Mouse (Mus musculus): ENCODE measurements around the gene Pax7.

Pax7 gene

DNA sequence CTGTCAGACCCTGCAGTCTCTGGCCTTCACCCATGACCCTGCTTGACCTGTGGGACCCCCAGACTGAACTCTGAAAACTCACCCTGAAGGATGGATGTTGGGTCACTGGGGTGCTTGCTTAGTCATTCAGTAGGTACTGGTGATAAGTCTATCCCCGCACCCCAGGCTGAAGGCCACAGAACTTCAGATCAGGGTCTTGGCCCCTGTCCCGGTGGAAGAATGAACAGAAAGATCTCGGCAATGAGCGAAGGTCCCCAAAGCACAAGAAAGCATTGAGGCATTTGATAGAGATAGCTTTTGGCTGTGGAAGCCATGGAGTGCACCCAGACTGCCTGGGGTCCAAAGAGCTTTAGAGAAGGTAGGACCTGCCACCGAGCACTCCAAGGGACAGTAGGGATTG is 82.4 kb downstream of the Pax7 start:
- DNase-seq (ENCODE audit: low read depth) = no peak

DNA sequence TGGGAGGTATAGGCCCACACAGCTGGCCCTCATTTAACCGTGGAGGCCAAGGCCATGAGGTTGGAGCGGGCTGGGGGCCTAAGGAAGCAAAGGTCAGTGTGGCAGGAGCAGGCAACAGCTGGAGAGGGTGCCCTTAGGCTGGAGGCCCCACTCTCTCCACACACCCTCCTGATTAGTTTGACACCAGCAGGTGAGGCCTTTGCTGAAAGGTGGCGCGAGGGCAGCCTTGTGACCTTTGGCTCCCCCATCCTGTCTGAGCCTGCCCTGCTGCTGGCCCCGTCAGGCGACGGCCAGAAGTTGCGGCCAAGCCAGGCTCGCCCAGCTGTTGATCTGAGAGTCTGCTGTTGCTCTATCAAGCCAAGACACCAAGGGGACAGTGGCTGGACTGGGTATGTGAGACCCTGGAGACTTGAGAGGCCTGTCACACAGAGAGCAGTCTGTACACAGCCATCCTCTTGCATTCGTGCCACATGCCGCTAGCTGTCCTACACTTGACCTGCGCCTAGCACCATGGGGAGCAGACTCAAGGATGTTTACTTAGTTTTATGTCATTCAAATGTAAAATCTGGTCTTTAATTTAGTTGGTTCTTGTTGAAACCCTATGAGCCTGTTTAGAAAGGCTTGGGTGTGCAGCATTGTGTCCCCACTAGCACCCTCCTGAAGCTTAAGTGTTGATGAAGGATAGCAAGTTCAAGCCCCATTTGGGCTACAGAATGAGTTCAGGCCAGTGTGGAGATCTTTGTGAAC is 86.0 kb downstream of the Pax7 start:
- DNase-seq (ENCODE audit: low read depth) = no peak

GRCm38 (mm10) chr4:139746177-139746576 is 87.2 kb downstream of the Pax7 start:
- DNase-seq (ENCODE audit: low read depth) = no peak

- DNase-seq (ENCODE audit: low read depth) = no peak
These were observed 88.4 kb downstream of the Pax7 start for GRCm38 (mm10) chr4:139744765-139745395.

DNA sequence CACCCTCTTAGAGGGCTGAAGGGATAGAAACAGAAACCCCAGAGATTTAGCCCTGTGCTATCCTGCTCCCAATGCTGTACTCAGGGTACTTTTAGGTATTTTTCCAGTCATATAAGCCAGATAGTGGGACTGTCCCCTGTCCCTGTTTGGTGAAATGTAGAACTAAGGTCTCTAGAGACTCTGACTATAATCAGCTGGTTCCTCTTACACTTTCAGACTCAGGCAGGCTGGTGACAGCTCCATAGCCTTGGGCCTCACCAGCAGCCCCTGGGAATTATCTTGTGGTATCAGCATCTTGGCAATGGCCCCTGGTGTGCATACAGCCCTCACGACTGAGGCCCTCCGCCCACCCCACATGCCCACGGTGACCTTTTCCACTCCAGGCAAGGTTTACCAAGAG is 89.7 kb downstream of the Pax7 start:
- no peak for DNase-seq (ENCODE audit: low read depth)

DNA sequence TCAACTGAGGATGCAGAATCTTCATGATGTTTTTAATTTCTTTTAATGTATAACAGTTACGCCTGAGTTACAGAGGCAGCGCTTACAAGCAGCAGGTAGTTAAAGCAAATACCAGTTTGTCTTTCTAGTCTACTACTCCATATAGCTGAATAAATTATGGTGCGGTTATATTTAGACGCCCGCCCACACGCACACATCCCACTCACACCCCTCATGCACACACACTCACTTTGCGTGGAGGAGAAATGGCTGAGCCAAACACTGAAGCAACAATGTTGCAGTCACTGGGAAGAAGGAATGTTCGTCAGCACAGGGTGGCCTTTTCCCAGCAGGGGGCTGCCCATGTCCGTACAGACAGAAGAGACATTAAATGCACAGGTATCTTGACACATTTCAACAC is 96.3 kb downstream of the Pax7 start:
- no peak for DNase-seq (ENCODE audit: low read depth)

GRCm38 (mm10) chr4:139727101-139727500 is 106.2 kb downstream of the Pax7 start:
- DNase-seq (ENCODE audit: low read depth) = no peak

- DNase-seq (ENCODE audit: low read depth) = no peak
These were observed 107.9 kb downstream of the Pax7 start for GRCm38 (mm10) chr4:139725421-139725820.

GRCm38 (mm10) chr4:139724296-139724695 is 109.0 kb downstream of the Pax7 start:
- no peak for DNase-seq (ENCODE audit: low read depth)

DNA sequence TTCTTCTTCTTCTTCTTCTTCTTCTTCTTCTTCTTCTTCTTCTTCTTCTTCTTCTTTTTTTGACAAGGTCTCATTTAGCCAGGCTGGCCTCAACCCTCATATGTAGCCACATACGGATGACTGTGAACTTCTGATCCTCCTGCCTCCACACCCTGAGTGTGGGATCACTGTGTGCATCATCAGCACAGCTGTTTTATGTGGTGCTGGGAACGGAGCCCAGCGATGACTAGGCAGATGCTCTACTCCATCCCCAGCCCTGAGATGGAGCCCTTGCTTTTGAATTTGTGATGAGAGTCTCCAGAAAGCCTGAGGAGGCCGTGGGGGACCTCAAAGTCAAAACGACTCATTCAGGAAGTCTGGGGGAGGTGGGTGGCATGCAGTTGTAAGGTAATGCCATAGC is 114.3 kb downstream of the Pax7 start:
- DNase-seq (ENCODE audit: low read depth) = no peak

GRCm38 (mm10) chr4:139716477-139717169 is 116.7 kb downstream of the Pax7 start:
- no peak for DNase-seq (ENCODE audit: low read depth)

- DNase-seq (ENCODE audit: low read depth) = no peak
These were observed 117.9 kb downstream of the Pax7 start for GRCm38 (mm10) chr4:139715241-139715932.

- no peak for DNase-seq (ENCODE audit: low read depth)
These were observed 122.6 kb downstream of the Pax7 start for GRCm38 (mm10) chr4:139710467-139711334.

- DNase-seq (ENCODE audit: low read depth) = no peak
These were observed 127.3 kb downstream of the Pax7 start for GRCm38 (mm10) chr4:139705986-139706385.

DNA sequence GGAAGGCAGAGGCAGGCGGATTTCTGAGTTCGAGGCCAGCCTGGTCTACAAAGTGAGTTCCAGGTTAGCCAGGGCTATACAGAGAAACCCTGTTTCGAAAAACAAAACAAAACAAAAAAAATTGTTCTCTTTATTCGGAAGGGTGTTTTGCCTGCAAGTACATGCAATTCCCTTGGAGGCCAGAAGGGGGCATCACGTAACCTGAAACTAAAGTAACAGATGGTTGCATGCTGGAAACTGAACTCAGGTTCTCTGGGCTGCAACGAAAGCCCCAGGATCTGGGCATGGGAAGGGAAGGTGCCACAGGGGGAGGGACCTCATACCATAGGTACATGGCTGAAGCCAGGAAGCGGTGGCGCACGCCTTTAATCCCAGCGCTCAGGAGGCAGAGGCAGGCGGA is 129.9 kb downstream of the Pax7 start:
- DNase-seq (ENCODE audit: low read depth) = no peak

GRCm38 (mm10) chr4:139702914-139703313 is 130.4 kb downstream of the Pax7 start:
- DNase-seq (ENCODE audit: low read depth) = no peak

GRCm38 (mm10) chr4:139698602-139699001 is 134.7 kb downstream of the Pax7 start:
- no peak for DNase-seq (ENCODE audit: low read depth)

GRCm38 (mm10) chr4:139697755-139698154 is 135.6 kb downstream of the Pax7 start:
- DNase-seq (ENCODE audit: low read depth) = no peak

GRCm38 (mm10) chr4:139693315-139693714 is 140.0 kb downstream of the Pax7 start:
- DNase-seq (ENCODE audit: low read depth) = no peak

DNA sequence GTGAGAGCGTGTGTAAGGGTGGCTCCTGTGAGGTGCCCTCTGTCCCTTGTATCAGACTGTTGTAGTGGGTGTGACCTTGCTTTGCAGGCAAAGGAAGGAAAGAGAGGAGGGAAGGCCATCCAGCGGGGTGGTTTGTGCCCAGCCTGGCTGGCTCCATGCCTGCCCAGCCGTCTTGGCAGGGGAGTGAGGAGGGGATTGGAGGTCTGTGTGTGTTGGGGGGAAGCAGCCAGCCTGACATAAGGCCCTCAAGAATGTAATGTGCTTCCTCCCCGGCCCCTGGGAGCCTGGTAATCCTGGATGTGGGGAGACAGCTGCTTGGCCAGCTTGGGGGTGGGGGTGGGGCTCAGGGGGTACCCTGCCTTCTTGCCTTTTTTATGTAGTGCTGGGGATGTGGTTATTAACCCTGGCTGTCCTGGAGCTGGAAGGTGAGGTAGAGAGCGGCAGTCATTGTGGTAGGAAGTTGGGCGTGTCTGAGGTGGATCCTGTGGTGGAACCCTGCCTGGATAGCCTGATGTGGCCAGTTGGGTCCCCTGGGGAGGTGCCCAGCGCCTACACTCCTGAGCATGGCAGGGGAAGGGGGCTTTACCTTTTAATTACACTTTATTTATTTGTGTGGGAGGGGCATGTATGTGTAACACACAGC is 143.6 kb downstream of the Pax7 start:
- no peak for DNase-seq (ENCODE audit: low read depth)

- DNase-seq (ENCODE audit: low read depth) = no peak
These were observed 145.3 kb downstream of the Pax7 start for GRCm38 (mm10) chr4:139688058-139688457.
